Comparison of ENCODE assay signal across 12 mouse cellular contexts in genomic region chr5:139547421-139547931, GRCm38 (mm10). TPM values are rescaled to one million over a fixed set of nuclear protein-coding genes. Genes with fewer than 3 reads are reported as not detected.
DNase-seq lines count a peak whose midpoint lies in the region; ATAC-seq lines count a peak whose summit lies in the region.
"Had no signal": no experiment of that assay in that cellular context is flagged by ENCODE, and none has a peak within 500 bp of the region (broad histone marks: within the 10 kb centered on the region; RNA-seq: fewer than 3 reads in every experiment).

No protein-coding gene starts in this region.

- no peaks in the 10 kb centered on the region for H3K4me1 ChIP-seq in heart, embryonic 11.5 days (ENCODE audit: control insufficient read depth, insufficient read depth, low read length)
- peaks cover 26% of the 10 kb centered on the region for H3K4me1 ChIP-seq in embryonic facial prominence, embryonic 15.5 days
- peaks cover 62% of the 10 kb centered on the region for H3K4me1 ChIP-seq in midbrain, embryonic 10.5 days

- peaks cover 96% of the 10 kb centered on the region for H3K27me3 ChIP-seq in heart, embryonic 11.5 days (ENCODE audit: control insufficient read depth, insufficient read depth, low read length)
- H3K27me3 ChIP-seq in embryonic facial prominence, embryonic 15.5 days, result peaks cover 98% of the 10 kb centered on the region
- peaks cover 100% of the 10 kb centered on the region for H3K27me3 ChIP-seq in midbrain, embryonic 10.5 days (ENCODE audit: low read depth, poor library complexity, severe bottlenecking)

- 0 out of 2 replicates have a peak overlapping the region, but pooled peaks have one; percentile 6 for H3K4me3 ChIP-seq in heart, embryonic 11.5 days (ENCODE audit: low read depth, low read length)
- H3K4me3 ChIP-seq in embryonic facial prominence, embryonic 15.5 days (replicated peaks), result peak overlapping the region; percentile 11; the same call in 1 of the 2 replicates
- peak overlapping the region; percentile 53 for H3K4me3 ChIP-seq in midbrain, embryonic 10.5 days
- H3K4me3 ChIP-seq: liver, embryonic 13.5 days had no signal

- under 1% methylated on average over 33 of the region's 49 CpGs for WGBS in heart, embryonic 11.5 days (ENCODE audit: insufficient replicate concordance)
- WGBS in embryonic facial prominence, embryonic 15.5 days, result under 1% methylated on average over 48 of the region's 49 CpGs
- WGBS in midbrain, embryonic 10.5 days, result under 1% methylated on average over 48 of the region's 49 CpGs

- 0 out of 2 replicates have a peak overlapping the region, but pooled peaks have one; percentile 15 for H3K4me2 ChIP-seq in heart, embryonic 11.5 days
- no peak overlapping the region for H3K4me2 ChIP-seq in embryonic facial prominence, embryonic 15.5 days (replicated peaks)
- H3K4me2 ChIP-seq: liver, embryonic 13.5 days had no signal

- DNase-seq in heart, adult 8-10 months (ENCODE audit: low spot score), result no peak
- peak; percentile 54 for DNase-seq in ZHBTc4 (ENCODE audit: low read depth, low spot score)
- DNase-seq in midbrain, embryonic 10.5 days (ENCODE audit: low spot score), result peak; percentile 67
- DNase-seq in lung, postnatal 4 days, result no peak
- no peak for DNase-seq in left cerebral cortex, adult 8-10 months (ENCODE audit: low spot score in 2 of 2)
- DNase-seq in lung, postnatal 14 days, result no peak
- DNase-seq: liver, embryonic 13.5 days had no signal

- no peak overlapping the region for H3K9ac ChIP-seq in heart, embryonic 11.5 days (ENCODE audit: low read depth, low read length)
- H3K9ac ChIP-seq in embryonic facial prominence, embryonic 15.5 days, result no peak overlapping the region
- H3K9ac ChIP-seq: liver, embryonic 13.5 days had no signal

- H3K27ac ChIP-seq in heart, embryonic 11.5 days (ENCODE audit: low read depth, low read length), result no peak overlapping the region
- H3K27ac ChIP-seq in embryonic facial prominence, embryonic 15.5 days (replicated peaks), result no peak overlapping the region
- H3K27ac ChIP-seq in midbrain, embryonic 10.5 days (replicated peaks), result peak overlapping the region; percentile 80
- H3K27ac ChIP-seq: liver, embryonic 13.5 days had no signal

- H3K9me3 ChIP-seq in heart, embryonic 11.5 days (replicated peaks; ENCODE audit: control insufficient read depth, low read length), result no peaks in the 10 kb centered on the region
- H3K9me3 ChIP-seq in embryonic facial prominence, embryonic 15.5 days (replicated peaks), result no peaks in the 10 kb centered on the region
- no peaks in the 10 kb centered on the region for H3K9me3 ChIP-seq in midbrain, embryonic 10.5 days (replicated peaks)
- H3K9me3 ChIP-seq: liver, embryonic 13.5 days had no signal

- ATAC-seq in heart, embryonic 11.5 days (replicated peaks; ENCODE audit: insufficient number of reproducible peaks, low FRiP score, low TSS enrichment), result no peak
- ATAC-seq in embryonic facial prominence, embryonic 15.5 days (ENCODE audit: insufficient number of reproducible peaks, low FRiP score, low TSS enrichment, low read depth), result no peak

- H3K36me3 ChIP-seq in heart, embryonic 11.5 days (ENCODE audit: control insufficient read depth, insufficient read depth, low read length), result no peaks in the 10 kb centered on the region
- H3K36me3 ChIP-seq in embryonic facial prominence, embryonic 15.5 days, result no peaks in the 10 kb centered on the region
- H3K36me3 ChIP-seq in midbrain, embryonic 10.5 days, result peaks cover 8% of the 10 kb centered on the region; the same call in 1 of the 2 replicates
- H3K36me3 ChIP-seq: liver, embryonic 13.5 days had no signal

RNA-seq across cellular contexts. Expression of gene Uncx, which starts 4.2 kb away (rescaled TPM):
- 0.09 TPM in 1 of 2 replicates, not detected in the other for polyA plus RNA-seq in heart, embryonic 11.5 days (2014; fragmentation: Nextera tagmentation; extraction: Ambion mirVana)
- total RNA-seq in heart, adult 8-10 months (2022), result not detected
- polyA plus RNA-seq in embryonic facial prominence, embryonic 15.5 days (2015; fragmentation: Nextera tagmentation; extraction: Ambion mirVana), result 4.6 and 9.8 TPM in 2 replicates
- polyA plus RNA-seq in midbrain, embryonic 10.5 days (2016; fragmentation: Nextera tagmentation; extraction: Ambion mirVana), result 18.8 and 36.7 TPM in 2 replicates
- under 1 TPM in 3 of 4 experiments, not detected in 1; 0.14 to 0.74 (median 0.14) TPM for total RNA-seq in left cerebral cortex, adult 8-10 months (2022)
- total RNA-seq: heart, postnatal 36 days had no signal
- polyA plus RNA-seq: C2C12; liver, embryonic 13.5 days; spleen, adult 2 months had no signal

Comparison
In these comparisons a context has a peak if more than half of its experiments do, and no peak if none do; other contexts are left out.
1. DNase-seq: peak in ZHBTc4 (single experiment) and midbrain, embryonic 10.5 days (single experiment); none in heart, adult 8-10 months (single experiment), lung, postnatal 4 days (0 of 2), left cerebral cortex, adult 8-10 months (0 of 2) and lung, postnatal 14 days (single experiment).
2. Peak in every context shown above with its lines, with median percentiles within 50 percentile points of each other: H3K4me3 ChIP-seq.